Mouse (Mus musculus): ENCODE results near the gene Olfr1392.
"Not testable (repeated sequence)": the region's sequence is repeated elsewhere in the genome, so short reads cannot be mapped to it uniquely, and the experiment has no call there.

The Olfr1392 gene

GRCm38 (mm10) chr11:49273834-49274519, 11.1 kb upstream of the Olfr1392 start:
- in situ Hi-C loops (cut with MboI, MseI), result loop anchor here in 1 of 2 experiments (5.0 kb wide), 1 partner anchor 402 kb away; the partner anchor contains the start of gene Irgm1

GRCm38 (mm10) chr11:49278222-49278621, 6.9 kb upstream of the Olfr1392 start, which contains the start of gene Olfr1393:
Gene Olfr1393, plus strand, starts transcription at chr11:49278304.
- in situ Hi-C loops (cut with MboI, MseI), result loop anchor here in 1 of 2 experiments (25.0 kb wide), 1 partner anchor 1159 kb away; the partner anchor contains the start of gene Rufy1

- in situ Hi-C loops (cut with MboI, MseI), result loop anchor here in 1 of 2 experiments (25.0 kb wide), 1 partner anchor 1150 kb away; the partner anchor contains the start of gene Rufy1
Measured at GRCm38 (mm10) chr11:49287251-49287650, 2.2 kb downstream of the Olfr1392 start.

GRCm38 (mm10) chr11:49292777-49293176, 7.7 kb downstream of the Olfr1392 start:
- in situ Hi-C loops (cut with MboI, MseI), result loop anchor here in 1 of 2 experiments (25.0 kb wide), 1 partner anchor 1145 kb away; the partner anchor contains the start of gene Rufy1

GRCm38 (mm10) chr11:49304441-49304840, 19.4 kb downstream of the Olfr1392 start, which contains the start of gene Olfr10:
Gene Olfr10, plus strand, starts transcription at chr11:49304741.
- in situ Hi-C loops (cut with MboI, MseI), result no loop called here

GRCm38 (mm10) chr11:49308547-49308946, 23.5 kb downstream of the Olfr1392 start:
- in situ Hi-C loops (cut with MboI, MseI), result not testable (repeated sequence)

- in situ Hi-C loops (cut with MboI, MseI), result loop anchor here in 1 of 2 experiments (10.0 kb wide), 1 partner anchor 1632 kb away; the partner anchor contains the start of gene Prop1
Measured at GRCm38 (mm10) chr11:49322442-49322841, 37.4 kb downstream of the Olfr1392 start, which contains the start of gene Olfr1391. Gene Olfr1391, plus strand, starts transcription at chr11:49322742.

GRCm38 (mm10) chr11:49326726-49327125, 41.6 kb downstream of the Olfr1392 start:
- in situ Hi-C loops (cut with MboI, MseI), result loop anchor here in 1 of 2 experiments (5.0 to 10.0 kb wide), 2 partner anchors 46 to 1628 kb away; partner anchors contain the start of gene Prop1

GRCm38 (mm10) chr11:49329686-49330085, 44.6 kb downstream of the Olfr1392 start:
- in situ Hi-C loops (cut with MboI, MseI), result loop anchor here in 1 of 2 experiments (5.0 to 10.0 kb wide), 2 partner anchors 43 to 1625 kb away; partner anchors contain the start of gene Prop1

- in situ Hi-C loops (cut with MboI, MseI), result no loop called here
Measured at GRCm38 (mm10) chr11:49334888-49335287, 49.8 kb downstream of the Olfr1392 start, which contains the start of gene Olfr1390. Gene Olfr1390, plus strand, starts transcription at chr11:49335188.

GRCm38 (mm10) chr11:49337150-49337832, 52.2 kb downstream of the Olfr1392 start:
- in situ Hi-C loops (cut with MboI, MseI), result no loop called here

Data from T-helper 17 cell (primary cell).